ENCODE assay signal across 13 mouse cellular contexts in genomic region chr7:139585183-139585821, GRCm38 (mm10). TPM values are rescaled to one million over a fixed set of nuclear protein-coding genes. Genes with fewer than 3 reads are reported as not detected.
DNase-seq lines count a peak whose midpoint lies in the region; ATAC-seq and TF ChIP-seq lines count a peak whose summit lies in the region.
"Had no signal": no experiment of that assay in that cellular context is flagged by ENCODE, and none has a peak within 500 bp of the region (broad histone marks: within the 10 kb centered on the region; RNA-seq: fewer than 3 reads in every experiment).

No protein-coding gene starts in this region.

- DNase-seq in cerebellum, postnatal 14 days = peak; percentile 25 to 26
- no peak for DNase-seq in cerebellum, adult 9-11 months
- DNase-seq in ZHBTc4 (ENCODE audit: low read depth, low spot score) = peak; percentile 38
- DNase-seq in spleen, postnatal 10 days (ENCODE audit: low spot score in 2 of 2) = no peak
- DNase-seq: adrenal gland, postnatal 36 days; cerebellum, adult 18-20 months; gastrocnemius, postnatal 36 days; kidney, adult 8-10 months; left cerebral cortex, postnatal 4 days had no signal

- peaks cover 82% of the 10 kb centered on the region for H3K27me3 ChIP-seq in intestine, postnatal 0 days (replicated peaks; ENCODE audit: control insufficient read depth, insufficient read depth, low read length)
- peaks cover 76% of the 10 kb centered on the region for H3K27me3 ChIP-seq in intestine, embryonic 16.5 days (replicated peaks; ENCODE audit: control insufficient read depth, insufficient read depth, low read length)
- H3K27me3 ChIP-seq in midbrain, embryonic 12.5 days = peaks cover 100% of the 10 kb centered on the region
- H3K27me3 ChIP-seq in kidney, embryonic 16.5 days (ENCODE audit: insufficient read depth, low read length) = peaks cover 92% of the 10 kb centered on the region

- no peaks in the 10 kb centered on the region; the same call in 1 of the 2 replicates for H3K36me3 ChIP-seq in intestine, postnatal 0 days (ENCODE audit: control insufficient read depth, insufficient read depth)
- H3K36me3 ChIP-seq in intestine, embryonic 16.5 days (ENCODE audit: control insufficient read depth, insufficient read depth, low read length) = no peaks in the 10 kb centered on the region
- H3K36me3 ChIP-seq in midbrain, embryonic 12.5 days = no peaks in the 10 kb centered on the region
- no peaks in the 10 kb centered on the region for H3K36me3 ChIP-seq in kidney, embryonic 16.5 days (ENCODE audit: insufficient read depth, low read length)

- WGBS in intestine, postnatal 0 days = 6% methylated on average over 29 of the region's 29 CpGs
- WGBS in intestine, embryonic 16.5 days = 4% methylated on average over 29 of the region's 29 CpGs
- WGBS in midbrain, embryonic 12.5 days = 2% methylated on average over 29 of the region's 29 CpGs
- 2% methylated on average over 29 of the region's 29 CpGs for WGBS in kidney, embryonic 16.5 days

- no peak overlapping the region for H3K9ac ChIP-seq in intestine, postnatal 0 days (ENCODE audit: low read depth, low read length)
- no peak overlapping the region for H3K9ac ChIP-seq in intestine, embryonic 16.5 days (ENCODE audit: low read depth, low read length)
- H3K9ac ChIP-seq in midbrain, embryonic 12.5 days (replicated peaks) = no peak overlapping the region
- H3K9ac ChIP-seq in kidney, embryonic 16.5 days (replicated peaks; ENCODE audit: low read length) = no peak overlapping the region

- no peak overlapping the region for H3K4me2 ChIP-seq in intestine, postnatal 0 days (replicated peaks; ENCODE audit: low read depth)
- H3K4me2 ChIP-seq in intestine, embryonic 16.5 days (ENCODE audit: low read depth, low read length) = no peak overlapping the region
- H3K4me2 ChIP-seq in midbrain, embryonic 12.5 days (replicated peaks) = peak overlapping the region; percentile 27; the same call in 1 of the 2 replicates
- H3K4me2 ChIP-seq in kidney, embryonic 16.5 days (replicated peaks; ENCODE audit: low read depth, low read length) = no peak overlapping the region

- ATAC-seq in intestine, postnatal 0 days = no peak
- ATAC-seq in intestine, embryonic 16.5 days = no peak
- no peak for ATAC-seq in midbrain, embryonic 12.5 days (ENCODE audit: low FRiP score, low read depth)
- ATAC-seq in kidney, embryonic 16.5 days (ENCODE audit: low FRiP score, low TSS enrichment) = no peak

- peak; percentile 13; the same call in 1 of the 2 replicates for TF ChIP-seq CTCF in intestine, postnatal 0 days (IDR thresholded peaks at IDR 0.05; ENCODE audit: low read depth)

- H3K4me3 ChIP-seq in intestine, postnatal 0 days (ENCODE audit: low read depth, low read length) = no peak overlapping the region
- H3K4me3 ChIP-seq in intestine, embryonic 16.5 days (ENCODE audit: low read length) = no peak overlapping the region
- H3K4me3 ChIP-seq in midbrain, embryonic 12.5 days = peak overlapping the region; percentile 22
- no peak overlapping the region for H3K4me3 ChIP-seq in kidney, embryonic 16.5 days (ENCODE audit: low read length)

- H3K27ac ChIP-seq in intestine, postnatal 0 days (ENCODE audit: low read depth, low read length) = no peak overlapping the region
- no peak overlapping the region for H3K27ac ChIP-seq in intestine, embryonic 16.5 days (ENCODE audit: low read length)
- no peak overlapping the region for H3K27ac ChIP-seq in midbrain, embryonic 12.5 days (replicated peaks)
- H3K27ac ChIP-seq in kidney, embryonic 16.5 days (ENCODE audit: low read length) = no peak overlapping the region

- no peaks in the 10 kb centered on the region for H3K9me3 ChIP-seq in intestine, postnatal 0 days (ENCODE audit: control insufficient read depth)
- H3K9me3 ChIP-seq in intestine, embryonic 16.5 days (ENCODE audit: control insufficient read depth, low read length) = no peaks in the 10 kb centered on the region
- no peaks in the 10 kb centered on the region for H3K9me3 ChIP-seq in midbrain, embryonic 12.5 days
- no peaks in the 10 kb centered on the region for H3K9me3 ChIP-seq in kidney, embryonic 16.5 days (ENCODE audit: low read length)

- no peaks in the 10 kb centered on the region for H3K4me1 ChIP-seq in intestine, postnatal 0 days (replicated peaks; ENCODE audit: control insufficient read depth, insufficient read depth, low read length)
- H3K4me1 ChIP-seq in intestine, embryonic 16.5 days (ENCODE audit: control insufficient read depth, insufficient read depth, low read length) = peaks cover 19% of the 10 kb centered on the region
- H3K4me1 ChIP-seq in midbrain, embryonic 12.5 days = peaks cover 37% of the 10 kb centered on the region
- H3K4me1 ChIP-seq in kidney, embryonic 16.5 days (ENCODE audit: insufficient read depth, low read length) = peaks cover 29% of the 10 kb centered on the region

RNA-seq across cellular contexts. Expression of gene Nkx6-2, which starts 2.7 kb away (rescaled TPM):
- 0.31 and 0.86 TPM in 2 replicates for polyA plus RNA-seq in intestine, postnatal 0 days (2015; fragmentation: Nextera tagmentation; extraction: Ambion mirVana)
- polyA plus RNA-seq in intestine, embryonic 16.5 days (2015; fragmentation: Nextera tagmentation; extraction: Ambion mirVana) = 0.13 and 0.18 TPM in 2 replicates
- polyA plus RNA-seq in midbrain, embryonic 12.5 days (2016; fragmentation: Nextera tagmentation; extraction: Ambion mirVana) = 17.4 and 27.4 TPM in 2 replicates
- not detected in 2 replicates for polyA plus RNA-seq in kidney, embryonic 16.5 days (2015; fragmentation: Nextera tagmentation; extraction: Ambion mirVana)

Comparison
In these comparisons a context has a peak if more than half of its experiments do, and no peak if none do; other contexts are left out.
1. DNase-seq: peak in cerebellum, postnatal 14 days (2 of 2) and ZHBTc4 (single experiment); none in cerebellum, adult 9-11 months (single experiment) and spleen, postnatal 10 days (0 of 2).